Comparison of ENCODE assay signal across 8 mouse cellular contexts in the genomic region with DNA sequence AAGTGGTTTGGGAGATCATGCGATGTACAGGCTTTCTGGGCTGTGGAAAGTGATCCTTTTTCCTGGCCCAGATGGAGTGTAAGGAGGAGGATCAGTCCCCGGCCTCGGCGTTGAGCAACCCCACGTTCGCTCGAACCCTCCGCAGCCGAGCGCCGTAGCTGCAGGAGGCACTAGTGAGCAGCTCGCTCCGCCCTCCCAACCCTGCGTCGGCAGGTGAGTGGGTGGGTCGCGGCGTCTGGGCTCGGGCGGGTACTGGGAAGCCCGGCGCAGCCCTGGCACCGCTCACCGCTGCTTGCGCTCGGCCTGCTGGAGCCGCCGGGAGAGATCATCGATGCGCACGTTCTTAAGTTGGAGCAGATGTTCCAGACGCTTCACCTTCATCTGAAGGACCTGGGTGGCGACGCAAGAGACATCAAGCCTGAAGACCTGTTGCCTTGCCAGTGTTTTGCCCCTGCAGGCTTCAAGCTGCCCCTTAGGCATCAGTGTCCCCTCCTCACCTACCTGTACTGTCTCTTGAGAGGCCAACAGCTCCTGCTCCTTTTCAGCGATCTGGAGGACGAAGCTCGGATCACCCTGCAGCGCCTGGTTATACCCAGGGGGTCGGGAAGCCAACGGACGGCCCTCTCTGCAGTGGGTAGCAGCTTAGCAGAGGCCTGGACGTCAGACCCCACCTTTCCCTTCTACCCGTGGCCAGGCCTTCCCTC. TPM values are rescaled to one million over a fixed set of nuclear protein-coding genes. Genes with fewer than 3 reads are reported as not detected.
DNase-seq lines count a peak whose midpoint lies in the region; ATAC-seq and TF ChIP-seq lines count a peak whose summit lies in the region.

No protein-coding gene starts in this region.

- no peaks in the 10 kb centered on the region for H3K9me3 ChIP-seq in hindbrain, embryonic 16.5 days (ENCODE audit: control insufficient read depth, low read length)

- no peaks in the 10 kb centered on the region for H3K27me3 ChIP-seq in liver, adult 2 months (ENCODE audit: control insufficient read depth, insufficient read depth, low read length)
- peaks cover 15% of the 10 kb centered on the region for H3K27me3 ChIP-seq in hindbrain, embryonic 16.5 days (replicated peaks; ENCODE audit: control insufficient read depth, insufficient read depth, low read length)

- H3K27ac ChIP-seq in liver, adult 2 months (replicated peaks; ENCODE audit: insufficient read depth, low read depth, low read length), result no peak overlapping the region
- no peak overlapping the region for H3K27ac ChIP-seq in hindbrain, embryonic 16.5 days (ENCODE audit: low read depth, low read length)
- peak overlapping the region; percentile 61 for H3K27ac ChIP-seq in left cerebral cortex, adult 2 months

- TF ChIP-seq CTCF in liver, adult 2 months (IDR thresholded peaks at IDR 0.05; ENCODE audit: low read depth, low read length), result no peak; the same call in 1 of the 2 replicates
- peak; percentile 43 for TF ChIP-seq CTCF in left cerebral cortex, adult 2 months (IDR thresholded peaks at IDR 0.05)

- intact Hi-C loops in left cerebral cortex, adult 2 months (cut with DNase I), result no loop called here

- H3K36me3 ChIP-seq in liver, adult 2 months (ENCODE audit: control insufficient read depth, insufficient read depth, low read length), result no peaks in the 10 kb centered on the region
- H3K36me3 ChIP-seq in hindbrain, embryonic 16.5 days (ENCODE audit: control insufficient read depth, insufficient read depth, low read length), result no peaks in the 10 kb centered on the region

- no peak for TF ChIP-seq POLR2A in liver, adult 2 months (IDR thresholded peaks at IDR 0.05; ENCODE audit: extremely low read depth, insufficient read depth, low read length)

- no peak for ATAC-seq in hindbrain, embryonic 16.5 days
- no peak for ATAC-seq in activated CD4-positive, CD25-positive, alpha-beta regulatory T cell, adult 4 months

- DNase-seq in liver, adult 2 months (ENCODE audit: extremely low read depth, low read depth, low spot score), result no peak
- no peak for DNase-seq in liver
- peak; percentile 60 for DNase-seq in gastrocnemius, adult 18-20 months (ENCODE audit: low spot score)
- DNase-seq in left cerebral cortex, adult 2 months (ENCODE audit: extremely low spot score in 1 of 2, low spot score in 2 of 2), result peak; percentile 78 to 79
- peak; percentile 84 for DNase-seq in lung, postnatal 36 days
- DNase-seq in right cerebral cortex, postnatal 4 days, result peak; percentile 65

- 21% methylated on average over 43 of the region's 43 CpGs for WGBS in liver, adult 2 months
- 13% methylated on average over 43 of the region's 43 CpGs for WGBS in hindbrain, embryonic 16.5 days

- peak overlapping the region; percentile 1; the same call in 1 of the 2 replicates for H3K4me3 ChIP-seq in liver, adult 2 months (ENCODE audit: insufficient read depth, low read depth, low read length)
- H3K4me3 ChIP-seq in hindbrain, embryonic 16.5 days (ENCODE audit: low read length), result peak overlapping the region; percentile 8; the same call in 1 of the 2 replicates
- peak overlapping the region; percentile 32 for H3K4me3 ChIP-seq in left cerebral cortex, adult 2 months

- H3K4me1 ChIP-seq in liver, adult 2 months (ENCODE audit: control insufficient read depth, insufficient read depth, low read length), result peaks cover 6% of the 10 kb centered on the region
- peaks cover 17% of the 10 kb centered on the region for H3K4me1 ChIP-seq in hindbrain, embryonic 16.5 days (ENCODE audit: control insufficient read depth, insufficient read depth, low read depth, low read length)

- peak overlapping the region; percentile 40 for H3K4me2 ChIP-seq in hindbrain, embryonic 16.5 days (ENCODE audit: low read length)

- no peak overlapping the region for H3K9ac ChIP-seq in liver, adult 2 months (ENCODE audit: low read depth, low read length)
- H3K9ac ChIP-seq in hindbrain, embryonic 16.5 days (ENCODE audit: low read depth, low read length), result no peak overlapping the region

- no peaks in the 10 kb centered on the region for H3K79me2 ChIP-seq in liver, adult 2 months (ENCODE audit: control insufficient read depth, insufficient read depth, low read length)

RNA-seq across cellular contexts. Expression of a gene that starts 8.3 kb away (rescaled TPM):
- total RNA-seq in liver, adult 2 months (2014; rRNA removed), result 27.3 and 27.5 TPM in 2 replicates
- polyA plus RNA-seq in liver, adult 2 months (2012; rRNA removed), result 35.2 and 40.5 TPM in 2 replicates
- total RNA-seq in gastrocnemius, adult 18-20 months (2021), result 10 to 100 TPM; 67.4 to 72.2 TPM
- polyA plus RNA-seq in hindbrain, embryonic 16.5 days (2015; fragmentation: Nextera tagmentation; extraction: Ambion mirVana), result 11.1 and 11.3 TPM in 2 replicates
- total RNA-seq in left cerebral cortex, adult 2 months (2021), result 10 to 100 TPM; 65.3 to 69.8 TPM
- 1 to 10 TPM; 3.0 to 3.1 TPM for polyA plus RNA-seq in activated CD4-positive, CD25-positive, alpha-beta regulatory T cell, adult 4 months (2017; shearing (Covaris generic))

RNA-seq across cellular contexts. Expression of a gene that starts 11.7 kb away (rescaled TPM):
- total RNA-seq in liver, adult 2 months (2014; rRNA removed), result 3.4 and 3.6 TPM in 2 replicates
- 16.6 and 20.3 TPM in 2 replicates for polyA plus RNA-seq in liver, adult 2 months (2012; rRNA removed)
- total RNA-seq in gastrocnemius, adult 18-20 months (2021), result 1 to 10 TPM; 4.2 to 4.3 TPM
- 86.6 and 92.7 TPM in 2 replicates for polyA plus RNA-seq in hindbrain, embryonic 16.5 days (2015; fragmentation: Nextera tagmentation; extraction: Ambion mirVana)
- 10 to 100 TPM; 63.7 to 76.7 TPM for total RNA-seq in left cerebral cortex, adult 2 months (2021)
- 10 to 100 TPM; 37.7 to 47.8 TPM for polyA plus RNA-seq in activated CD4-positive, CD25-positive, alpha-beta regulatory T cell, adult 4 months (2017; shearing (Covaris generic))

RNA-seq across cellular contexts. Expression of a gene that starts 15.2 kb away (rescaled TPM):
- 0.94 and 1.0 TPM in 2 replicates for total RNA-seq in liver, adult 2 months (2014; rRNA removed)
- 1.1 and 1.5 TPM in 2 replicates for polyA plus RNA-seq in liver, adult 2 months (2012; rRNA removed)
- total RNA-seq in gastrocnemius, adult 18-20 months (2021), result under 1 TPM; 0.78 to 0.95 TPM
- polyA plus RNA-seq in hindbrain, embryonic 16.5 days (2015; fragmentation: Nextera tagmentation; extraction: Ambion mirVana), result 22.8 and 29.6 TPM in 2 replicates
- total RNA-seq in left cerebral cortex, adult 2 months (2021), result 10 to 100 TPM; 19.8 to 22.2 TPM
- 10 to 100 TPM; 90.4 to 96.2 TPM for polyA plus RNA-seq in activated CD4-positive, CD25-positive, alpha-beta regulatory T cell, adult 4 months (2017; shearing (Covaris generic))

RNA-seq across cellular contexts. Expression of a gene that starts 15.5 kb away (rescaled TPM):
- 0.37 and 0.81 TPM in 2 replicates for total RNA-seq in liver, adult 2 months (2014; rRNA removed)
- polyA plus RNA-seq in liver, adult 2 months (2012; rRNA removed), result 0.76 and 0.96 TPM in 2 replicates
- total RNA-seq in gastrocnemius, adult 18-20 months (2021), result 1 to 10 TPM in 1 of 2 experiments, under 1 TPM in 1; 0.84 to 1.4 TPM
- polyA plus RNA-seq in hindbrain, embryonic 16.5 days (2015; fragmentation: Nextera tagmentation; extraction: Ambion mirVana), result 8.0 and 9.8 TPM in 2 replicates
- 10 to 100 TPM; 10.9 to 11.0 TPM for total RNA-seq in left cerebral cortex, adult 2 months (2021)
- polyA plus RNA-seq in activated CD4-positive, CD25-positive, alpha-beta regulatory T cell, adult 4 months (2017; shearing (Covaris generic)), result 1 to 10 TPM in 1 of 2 experiments, not detected in 1; 1.3 TPM

RNA-seq across cellular contexts. Expression of a gene that starts 35.3 kb away (rescaled TPM):
- 12.4 and 15.4 TPM in 2 replicates for total RNA-seq in liver, adult 2 months (2014; rRNA removed)
- polyA plus RNA-seq in liver, adult 2 months (2012; rRNA removed), result 49.1 and 53.8 TPM in 2 replicates
- total RNA-seq in gastrocnemius, adult 18-20 months (2021), result 10 to 100 TPM; 15.8 to 20.2 TPM
- polyA plus RNA-seq in hindbrain, embryonic 16.5 days (2015; fragmentation: Nextera tagmentation; extraction: Ambion mirVana), result 35.2 and 36.1 TPM in 2 replicates
- total RNA-seq in left cerebral cortex, adult 2 months (2021), result 10 to 100 TPM; 21.7 to 28.7 TPM
- 10 to 100 TPM; 14.8 to 23.9 TPM for polyA plus RNA-seq in activated CD4-positive, CD25-positive, alpha-beta regulatory T cell, adult 4 months (2017; shearing (Covaris generic))

Comparison
In these comparisons a context has a peak if more than half of its experiments do, and no peak if none do; other contexts are left out.
1. DNase-seq: peak in gastrocnemius, adult 18-20 months (single experiment), left cerebral cortex, adult 2 months (2 of 2), lung, postnatal 36 days (single experiment) and right cerebral cortex, postnatal 4 days (single experiment); none in liver, adult 2 months (single experiment) and liver (single experiment).
2. RNA of a gene that starts 11.7 kb away (total RNA-seq): 63.7 to 76.7 TPM in left cerebral cortex, adult 2 months; 4.2 to 4.3 TPM in gastrocnemius, adult 18-20 months and 3.4 to 3.6 TPM in liver, adult 2 months; every median in the first group is over 10 times any median in the second.
3. RNA of a gene that starts 15.2 kb away (total RNA-seq): 19.8 to 22.2 TPM in left cerebral cortex, adult 2 months; 0.94 to 1.0 TPM in liver, adult 2 months and 0.78 to 0.95 TPM in gastrocnemius, adult 18-20 months; every median in the first group is over 10 times any median in the second.
4. Peak in every context shown above with its lines, with median percentiles within 50 percentile points of each other: H3K4me3 ChIP-seq.